Mouse (Mus musculus) hindbrain, embryonic 13.5 days (tissue): ENCODE measurements around the gene Zfp213. TPM values are rescaled to one million over a fixed set of nuclear protein-coding genes. Genes with fewer than 3 reads are reported as not detected.

ENCODE experiments used
- ATAC-seq: fragments of 200-750 bp; cut with Nextera tagmentation; 2 replicates; pipeline ENCODE4 v1.8.0; 2017; ENCODE audit warnings: moderate TSS enrichment; ENCODE audit not compliant: low FRiP score
- H3K27ac ChIP-seq: fragments of 300-500 bp; sonication (generic); 2 replicates; pipeline ENCODE4 v1.5.1; 2015; ENCODE audit warnings: inconsistent platforms, mild to moderate bottlenecking, moderate library complexity
- H3K27me3 ChIP-seq: fragments of 300-500 bp; sonication (generic); 2 replicates; pipeline ENCODE4 v1.6.1; 2015; ENCODE audit warnings: mild to moderate bottlenecking, inconsistent platforms
- H3K36me3 ChIP-seq: fragments of 300-500 bp; sonication (generic); 2 replicates; pipeline ENCODE4 v1.6.1; 2015; ENCODE audit warnings: mild to moderate bottlenecking, inconsistent platforms
- H3K4me1 ChIP-seq: fragments of 300-500 bp; sonication (generic); replicated peaks from 2 replicates; pipeline ENCODE4 v1.6.1; 2015; ENCODE audit warnings: inconsistent platforms
- H3K4me2 ChIP-seq: fragments of 300-500 bp; sonication (generic); 2 replicates; pipeline ENCODE4 v1.6.1; 2015; ENCODE audit warnings: inconsistent platforms, mild to moderate bottlenecking, moderate library complexity
- H3K4me3 ChIP-seq: fragments of 300-500 bp; sonication (generic); 2 replicates; pipeline ENCODE4 v1.5.1; 2015; ENCODE audit warnings: mild to moderate bottlenecking, inconsistent platforms
- H3K9ac ChIP-seq: fragments of 300-500 bp; sonication (generic); 2 replicates; pipeline ENCODE4 v1.6.1; 2015; ENCODE audit warnings: mild to moderate bottlenecking, inconsistent platforms
- H3K9me3 ChIP-seq: fragments of 300-500 bp; sonication (generic); 2 replicates; pipeline ENCODE4 v1.6.1; 2016; ENCODE audit warnings: inconsistent platforms
- WGBS: fragments of 180-500 bp; shearing (Covaris S2); methylation state at CpG from one replicate; pipeline ENCODE4 v1.1.7; 2015; 5-methylcytosine and 5-hydroxymethylcytosine counted together
- polyA plus RNA-seq: library from polyadenylated mRNA; unstranded; fragments of >200 nt; fragmentation: Nextera tagmentation; extraction: Ambion mirVana; gene quantifications from 2 replicates; pipeline ENCODE4 v1.2.1, GENCODE M21; 2015

Zfp213 gene
- polyA plus RNA-seq, 1 experiment from 2014 or later = 18.2 TPM

- H3K36me3 ChIP-seq = peaks cover 31% of the 10 kb centered on the region
- H3K9me3 ChIP-seq = no peaks in the 10 kb centered on the region
- no peak overlapping the region for H3K4me3 ChIP-seq
- H3K27me3 ChIP-seq = no peaks in the 10 kb centered on the region
- peaks cover 6% of the 10 kb centered on the region for H3K4me1 ChIP-seq
- WGBS = 50% methylated on average over 6 of the region's 6 CpGs
- no peak overlapping the region for H3K4me2 ChIP-seq
- no peak overlapping the region for H3K9ac ChIP-seq
- no peak overlapping the region for H3K27ac ChIP-seq
- ATAC-seq = peak; percentile 55
Measured at GRCm38 (mm10) chr17:23570017-23570416, 6.0 kb upstream of the Zfp213 start.

DNA sequence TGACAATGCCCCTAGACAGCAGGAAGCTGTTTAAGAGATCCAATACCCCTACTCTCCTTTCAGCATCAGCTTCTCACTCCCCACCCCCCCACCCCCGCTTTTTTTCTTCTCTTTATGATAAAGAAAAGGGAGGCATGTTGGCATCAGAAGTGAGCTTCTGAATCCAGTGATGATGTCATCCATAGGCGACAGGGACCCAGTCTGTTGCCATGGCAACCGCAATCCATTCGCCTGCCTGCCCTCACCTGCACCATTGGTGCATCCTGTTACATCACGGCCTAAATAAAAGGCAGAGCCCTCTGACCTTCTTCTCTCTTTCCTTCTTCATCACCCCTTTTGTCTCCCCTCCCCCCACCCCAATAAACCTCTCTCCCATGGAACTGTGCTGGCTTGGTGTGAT, 4.3 kb upstream of the Zfp213 start:
- peaks cover 12% of the 10 kb centered on the region for H3K4me1 ChIP-seq
- no peaks in the 10 kb centered on the region for H3K27me3 ChIP-seq
- WGBS = 27% methylated on average over 5 of the region's 5 CpGs
- H3K27ac ChIP-seq = no peak overlapping the region
- H3K9ac ChIP-seq = no peak overlapping the region
- no peaks in the 10 kb centered on the region for H3K9me3 ChIP-seq
- H3K4me3 ChIP-seq = no peak overlapping the region
- H3K4me2 ChIP-seq = no peak overlapping the region
- no peak for ATAC-seq
- peaks cover 14% of the 10 kb centered on the region for H3K36me3 ChIP-seq

GRCm38 (mm10) chr17:23566787-23567186, 2.7 kb upstream of the Zfp213 start:
- H3K4me1 ChIP-seq = peaks cover 18% of the 10 kb centered on the region
- no peak overlapping the region for H3K27ac ChIP-seq
- H3K4me2 ChIP-seq = no peak overlapping the region
- ATAC-seq = no peak
- WGBS = 52% methylated on average over 5 of the region's 5 CpGs
- no peaks in the 10 kb centered on the region for H3K27me3 ChIP-seq
- H3K4me3 ChIP-seq = no peak overlapping the region
- H3K9ac ChIP-seq = no peak overlapping the region
- no peaks in the 10 kb centered on the region for H3K36me3 ChIP-seq
- H3K9me3 ChIP-seq = no peaks in the 10 kb centered on the region

- H3K27me3 ChIP-seq = no peaks in the 10 kb centered on the region
- peak; percentile 87 for ATAC-seq
- H3K27ac ChIP-seq = peak overlapping the region; percentile 95
Measured at GRCm38 (mm10) chr17:23564368-23564715, 304 bp upstream of the Zfp213 start.

DNA sequence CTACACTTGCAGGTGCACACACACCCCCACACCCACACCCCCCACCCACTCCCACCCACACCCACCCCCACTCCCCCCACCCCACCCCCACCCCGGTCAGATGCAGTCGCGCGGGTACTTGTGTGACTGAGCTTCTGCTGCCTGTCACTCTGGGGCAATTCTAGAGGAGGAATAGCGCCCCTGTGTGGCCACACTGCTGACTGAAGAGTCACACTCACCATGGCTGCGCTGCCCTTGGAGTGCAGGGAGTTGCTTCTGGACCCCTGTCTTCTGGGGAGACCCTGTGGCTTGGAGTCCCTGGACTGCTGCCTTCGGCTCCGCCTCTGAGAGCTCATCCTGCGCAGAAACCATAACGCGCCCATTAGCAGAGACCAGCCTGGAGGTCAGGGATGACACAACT, 4.3 kb downstream of the Zfp213 start:
- 52% methylated on average over 7 of the region's 11 CpGs for WGBS
- Histone ChIP-seq H3K4me1 (peaks cover 10% of the 10 kb centered on the region), H3K4me3 (no peak overlapping the region), H3K9me3 (no peaks in the 10 kb centered on the region), H3K4me2 (no peak overlapping the region), H3K36me3 (peaks cover 64% of the 10 kb centered on the region), H3K9ac (no peak overlapping the region), H3K27ac (no peak overlapping the region), H3K27me3 (no peaks in the 10 kb centered on the region)
- no peak for ATAC-seq

More at GRCm38 (mm10) chr17:23564368-23564715, 304 bp upstream of the Zfp213 start:
- peaks cover 18% of the 10 kb centered on the region for H3K4me1 ChIP-seq
- H3K4me2 ChIP-seq = peak overlapping the region; percentile 83
- peak overlapping the region; percentile 76 for H3K4me3 ChIP-seq
- WGBS = 2% methylated on average over 8 of the region's 8 CpGs
- H3K9ac ChIP-seq = peak overlapping the region; percentile 97
- H3K9me3 ChIP-seq = no peaks in the 10 kb centered on the region
- H3K36me3 ChIP-seq = peaks cover 18% of the 10 kb centered on the region

DNA sequence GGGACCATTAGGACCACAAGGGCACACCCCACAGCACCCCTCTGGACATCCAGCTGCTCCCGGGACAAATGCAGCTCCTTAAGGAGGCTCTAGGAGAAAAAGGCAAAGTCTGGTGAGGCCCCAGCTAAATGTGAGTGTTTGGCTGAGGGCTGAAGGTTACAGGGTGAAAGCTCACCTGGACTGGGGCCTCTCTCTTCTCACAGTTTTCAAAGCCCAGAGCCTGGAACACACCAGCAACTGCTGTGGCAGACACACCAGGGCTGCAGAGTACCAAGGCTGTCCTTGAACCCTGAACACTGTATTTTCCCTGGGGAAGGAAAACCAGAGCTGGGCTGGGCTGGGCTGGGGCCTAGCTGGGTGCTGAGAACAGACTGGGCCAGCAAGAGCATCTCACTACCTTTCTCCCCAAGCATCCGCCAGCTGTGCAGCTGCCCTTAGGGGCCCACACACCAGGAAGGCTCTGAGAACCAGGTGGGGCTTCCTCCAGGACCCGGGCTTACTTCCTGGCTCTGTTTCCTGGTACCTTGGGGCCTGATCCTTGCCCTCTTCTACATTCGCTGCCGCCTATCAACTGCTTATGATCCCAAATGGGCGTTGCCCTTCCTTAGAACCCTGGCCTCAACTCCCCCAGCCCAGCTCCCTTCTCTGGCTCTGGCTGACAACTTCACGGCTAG, 8.7 kb downstream of the Zfp213 start:
- Histone ChIP-seq H3K9me3 (no peaks in the 10 kb centered on the region), H3K36me3 (peaks cover 56% of the 10 kb centered on the region), H3K27me3 (no peaks in the 10 kb centered on the region), H3K4me1 (peaks cover 10% of the 10 kb centered on the region), H3K4me2 (no peak overlapping the region), H3K4me3 (no peak overlapping the region), H3K9ac (no peak overlapping the region), H3K27ac (no peak overlapping the region)
- 78% methylated on average over 7 of the region's 7 CpGs for WGBS
- ATAC-seq = no peak

DNA sequence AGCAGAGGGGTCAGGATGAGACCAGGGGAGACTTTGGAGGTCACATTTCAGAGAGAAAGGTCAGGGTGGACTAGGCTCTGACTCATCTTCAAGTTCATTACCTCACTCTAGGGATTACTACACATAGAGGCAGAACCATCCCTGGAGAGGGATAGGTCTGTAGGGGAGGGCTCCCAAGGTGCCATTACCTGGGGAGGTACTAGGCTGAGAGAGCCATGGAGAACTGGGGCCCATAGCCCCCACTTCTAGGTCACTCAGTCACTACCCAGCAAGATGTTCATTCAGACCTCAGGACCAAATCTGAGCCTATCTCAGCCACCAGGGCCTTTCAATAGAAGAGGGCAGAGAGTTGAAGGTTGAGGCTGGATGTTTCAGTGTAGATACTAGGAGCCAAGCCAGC, 9.7 kb downstream of the Zfp213 start:
- H3K4me3 ChIP-seq = no peak overlapping the region
- no peaks in the 10 kb centered on the region for H3K9me3 ChIP-seq
- no peak overlapping the region for H3K4me2 ChIP-seq
- ATAC-seq = no peak
- peaks cover 13% of the 10 kb centered on the region for H3K4me1 ChIP-seq
- H3K9ac ChIP-seq = no peak overlapping the region
- no peaks in the 10 kb centered on the region for H3K27me3 ChIP-seq
- H3K27ac ChIP-seq = no peak overlapping the region
- H3K36me3 ChIP-seq = peaks cover 48% of the 10 kb centered on the region

- no peak overlapping the region for H3K4me2 ChIP-seq
- peaks cover 20% of the 10 kb centered on the region for H3K4me1 ChIP-seq
- H3K9ac ChIP-seq = no peak overlapping the region
- H3K4me3 ChIP-seq = no peak overlapping the region
- no peaks in the 10 kb centered on the region for H3K27me3 ChIP-seq
- H3K36me3 ChIP-seq = peaks cover 41% of the 10 kb centered on the region
- no peaks in the 10 kb centered on the region for H3K9me3 ChIP-seq
- 52% methylated on average over 1 of the region's 1 CpGs for WGBS
- ATAC-seq = no peak
- H3K27ac ChIP-seq = no peak overlapping the region
Measured at GRCm38 (mm10) chr17:23553634-23554120, 10.4 kb downstream of the Zfp213 start.

- H3K9me3 ChIP-seq = no peaks in the 10 kb centered on the region
- WGBS = 88% methylated on average over 8 of the region's 8 CpGs
- no peak for ATAC-seq
- no peak overlapping the region for H3K4me3 ChIP-seq
- no peak overlapping the region for H3K9ac ChIP-seq
- H3K36me3 ChIP-seq = peaks cover 35% of the 10 kb centered on the region
- H3K4me1 ChIP-seq = peaks cover 21% of the 10 kb centered on the region
- no peak overlapping the region for H3K4me2 ChIP-seq
- no peaks in the 10 kb centered on the region for H3K27me3 ChIP-seq
- H3K27ac ChIP-seq = no peak overlapping the region
Measured at GRCm38 (mm10) chr17:23552896-23553633, 11.0 kb downstream of the Zfp213 start.

GRCm38 (mm10) chr17:23551963-23552362, 12.1 kb downstream of the Zfp213 start:
- H3K9ac ChIP-seq = no peak overlapping the region
- H3K27ac ChIP-seq = no peak overlapping the region
- 63% methylated on average over 5 of the region's 5 CpGs for WGBS
- peaks cover 21% of the 10 kb centered on the region for H3K4me1 ChIP-seq
- H3K4me2 ChIP-seq = no peak overlapping the region
- no peaks in the 10 kb centered on the region for H3K27me3 ChIP-seq
- no peak overlapping the region for H3K4me3 ChIP-seq
- H3K36me3 ChIP-seq = peaks cover 24% of the 10 kb centered on the region
- no peak for ATAC-seq
- H3K9me3 ChIP-seq = no peaks in the 10 kb centered on the region

DNA sequence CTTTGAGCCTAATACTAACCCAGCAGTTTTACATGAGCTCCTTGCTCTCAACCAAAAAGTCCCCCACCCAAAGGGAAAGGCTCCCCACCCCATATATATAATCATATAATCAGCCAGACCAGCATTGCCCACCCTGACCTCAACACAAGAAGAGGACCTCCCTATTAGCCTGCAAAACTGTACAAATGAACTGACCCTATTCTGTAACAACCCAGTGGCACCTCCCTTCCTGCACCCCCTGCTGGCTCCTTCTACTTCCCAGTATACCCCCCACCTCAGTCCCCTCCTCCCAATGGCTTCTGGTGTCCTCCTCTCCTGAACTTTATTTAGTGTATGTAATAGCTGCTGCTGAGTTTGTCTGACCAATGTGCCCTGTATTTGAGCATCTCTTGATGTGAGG, 12.6 kb downstream of the Zfp213 start:
- Histone ChIP-seq H3K27ac (peak overlapping the region; percentile 52), H3K4me2 (peak overlapping the region; percentile 69), H3K36me3 (peaks cover 19% of the 10 kb centered on the region), H3K4me1 (peaks cover 21% of the 10 kb centered on the region), H3K9ac (peak overlapping the region; percentile 74), H3K4me3 (peak overlapping the region; percentile 54), H3K9me3 (no peaks in the 10 kb centered on the region), H3K27me3 (no peaks in the 10 kb centered on the region)
- no peak for ATAC-seq

DNA sequence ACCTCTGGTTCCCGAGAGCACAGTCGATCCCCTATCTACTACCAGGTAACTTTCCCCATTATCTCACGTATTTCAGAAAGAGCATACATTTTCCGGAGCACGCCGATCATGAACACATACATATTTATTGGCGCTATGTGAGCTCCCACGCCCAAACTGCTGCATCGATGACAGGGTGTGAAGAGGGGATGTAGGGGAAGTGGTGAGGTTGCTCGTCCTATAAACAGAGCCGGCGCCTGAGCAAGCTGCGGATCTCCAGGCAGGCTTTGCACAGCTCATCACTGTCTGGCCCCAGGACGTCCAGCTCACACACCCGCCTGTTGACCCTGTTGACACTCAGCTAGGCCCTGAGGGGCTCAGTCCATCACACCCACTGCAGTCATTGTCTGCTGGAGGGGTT, 13.2 kb downstream of the Zfp213 start:
- Histone ChIP-seq H3K36me3 (peaks cover 13% of the 10 kb centered on the region), H3K4me1 (peaks cover 21% of the 10 kb centered on the region), H3K27ac (peak overlapping the region; percentile 52), H3K9ac (peak overlapping the region; percentile 74), H3K4me3 (peak overlapping the region; percentile 54), H3K4me2 (peak overlapping the region; percentile 69), H3K9me3 (no peaks in the 10 kb centered on the region), H3K27me3 (no peaks in the 10 kb centered on the region)
- ATAC-seq = peak; percentile 27
- 0% methylated on average over 15 of the region's 15 CpGs for WGBS
